8 mouse cellular contexts compared by ENCODE assay signal in the genomic region with DNA sequence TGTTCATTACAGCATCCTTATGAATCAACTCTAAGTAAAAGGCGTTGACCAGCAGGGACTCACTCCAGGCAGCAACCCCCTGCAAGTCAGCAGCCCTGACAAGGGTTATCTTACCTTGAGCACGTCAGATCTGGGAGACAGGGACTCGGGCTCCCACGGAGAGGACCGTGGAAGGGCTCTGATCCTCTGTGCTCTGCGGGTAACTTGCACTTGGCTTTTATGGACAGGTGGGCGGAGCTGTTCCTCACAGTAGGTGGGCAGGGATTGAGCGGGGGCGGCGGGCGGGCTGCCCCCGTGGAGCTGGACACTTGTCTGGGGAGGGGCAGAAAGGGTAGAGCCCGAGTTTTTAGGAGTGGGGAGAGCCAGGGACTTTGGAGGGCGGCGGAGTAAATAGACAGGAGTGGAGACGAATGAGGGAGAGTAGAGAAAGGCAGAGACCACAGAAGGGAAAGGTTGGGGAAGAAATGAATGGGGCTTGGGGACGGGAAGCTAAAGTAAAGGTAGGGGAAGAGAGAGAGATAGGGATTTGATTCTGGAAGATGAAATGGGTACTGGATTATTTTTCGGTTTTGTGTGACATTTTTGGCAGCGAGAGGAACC. TPM values are rescaled to one million over a fixed set of nuclear protein-coding genes. Genes with fewer than 3 reads are reported as not detected.
A peak's percentile ranks its signal among the peaks of the same experiment; 100 is the strongest.
DNase-seq lines count a peak whose midpoint lies in the region; ATAC-seq and TF ChIP-seq lines count a peak whose summit lies in the region.

A gene (minus strand): TSS at position 212 of the 600 bp plus-strand sequence.

- peak within 1 kb of the TSS; percentile 90 for H3K4me2 ChIP-seq in heart, embryonic 14.5 days (ENCODE audit: low read length)
- H3K4me2 ChIP-seq in neural tube, embryonic 12.5 days (replicated peaks), result peak within 1 kb of the TSS; percentile 73

- TF ChIP-seq CTCF in liver, adult 2 months (IDR thresholded peaks at IDR 0.05; ENCODE audit: low read depth, low read length), result no peak
- TF ChIP-seq CTCF in thymus, adult 2 months (IDR thresholded peaks at IDR 0.05; ENCODE audit: borderline replicate concordance, control insufficient read depth, extremely low read depth, insufficient read depth, low read length, poor library complexity), result no peak

- H3K4me3 ChIP-seq in liver, adult 2 months (ENCODE audit: insufficient read depth, low read depth, low read length), result peak within 1 kb of the TSS; percentile 20; the same call in 1 of the 2 replicates
- peak within 1 kb of the TSS; percentile 51 to 54 for H3K4me3 ChIP-seq in heart, embryonic 14.5 days (ENCODE audit: control insufficient read depth in 1 of 2, insufficient read depth in 1 of 2, low read depth in 1 of 2, low read length in 2 of 2)
- peak within 1 kb of the TSS; percentile 35 for H3K4me3 ChIP-seq in neural tube, embryonic 12.5 days
- H3K4me3 ChIP-seq in thymus, adult 2 months (ENCODE audit: control insufficient read depth, insufficient read depth, low read length), result no peak within 1 kb of the TSS

- H3K36me3 ChIP-seq in liver, adult 2 months (ENCODE audit: control insufficient read depth, insufficient read depth, low read length), result no peaks in the 10 kb centered on the region
- no peaks in the 10 kb centered on the region for H3K36me3 ChIP-seq in heart, embryonic 14.5 days (ENCODE audit: control insufficient read depth, insufficient read depth, low read length)
- H3K36me3 ChIP-seq in neural tube, embryonic 12.5 days, result no peaks in the 10 kb centered on the region
- H3K36me3 ChIP-seq in thymus, adult 2 months (ENCODE audit: control insufficient read depth, insufficient read depth, low read length), result no peaks in the 10 kb centered on the region

- no peaks in the 10 kb centered on the region for H3K9me3 ChIP-seq in heart, embryonic 14.5 days (ENCODE audit: control insufficient read depth, low read length)
- no peaks in the 10 kb centered on the region for H3K9me3 ChIP-seq in neural tube, embryonic 12.5 days

- peaks cover 7% of the 10 kb centered on the region; the same call in 1 of the 2 replicates for H3K27me3 ChIP-seq in liver, adult 2 months (ENCODE audit: control insufficient read depth, insufficient read depth, low read length)
- H3K27me3 ChIP-seq in heart, embryonic 14.5 days (ENCODE audit: control insufficient read depth, insufficient read depth, low read length), result no peaks in the 10 kb centered on the region
- H3K27me3 ChIP-seq in neural tube, embryonic 12.5 days (replicated peaks), result no peaks in the 10 kb centered on the region
- no peaks in the 10 kb centered on the region for H3K27me3 ChIP-seq in thymus, adult 2 months (ENCODE audit: control insufficient read depth, insufficient read depth, low read length)

- ATAC-seq in heart, embryonic 14.5 days (ENCODE audit: insufficient number of reproducible peaks, insufficient read depth, low FRiP score, low read depth), result no peak
- peak; percentile 48; the same call in 1 of the 2 replicates for ATAC-seq in neural tube, embryonic 12.5 days (ENCODE audit: low FRiP score, low read depth)

- DNase-seq in liver, adult 2 months (ENCODE audit: extremely low read depth, low read depth, low spot score), result no peak
- DNase-seq in liver, result no peak
- DNase-seq in embryo, embryonic 9.5 days (ENCODE audit: extremely low spot score), result peak; percentile 14
- peak; percentile 9 to 25 for DNase-seq in kidney, postnatal 4 days
- no peak for DNase-seq in spleen, adult 12 weeks (ENCODE audit: low spot score)
- DNase-seq in thymus, adult 2 months, result no peak

- no peaks in the 10 kb centered on the region for H3K4me1 ChIP-seq in liver, adult 2 months (ENCODE audit: control insufficient read depth, insufficient read depth, low read length)
- peaks cover 3 to 9% of the 10 kb centered on the region in 2 experiments; a peak in 2 of 4 replicates for H3K4me1 ChIP-seq in heart, embryonic 14.5 days (ENCODE audit: control insufficient read depth in 2 of 2, insufficient read depth in 2 of 2, low read length in 2 of 2)
- H3K4me1 ChIP-seq in neural tube, embryonic 12.5 days, result peaks cover 4% of the 10 kb centered on the region
- no peaks in the 10 kb centered on the region for H3K4me1 ChIP-seq in thymus, adult 2 months (replicated peaks; ENCODE audit: control insufficient read depth, insufficient read depth, low read length)

- no peak for TF ChIP-seq POLR2A in liver, adult 2 months (IDR thresholded peaks at IDR 0.05; ENCODE audit: extremely low read depth, insufficient read depth, low read length)
- TF ChIP-seq POLR2A in thymus, adult 2 months (IDR thresholded peaks at IDR 0.05; ENCODE audit: control insufficient read depth, extremely low read depth, insufficient read depth, low read length, poor library complexity), result no peak

- 5% methylated on average over 19 of the region's 19 CpGs for WGBS in liver, adult 2 months
- WGBS in heart, embryonic 14.5 days, result 2% methylated on average over 19 of the region's 19 CpGs
- WGBS in neural tube, embryonic 12.5 days, result 3% methylated on average over 19 of the region's 19 CpGs
- 9% methylated on average over 19 of the region's 19 CpGs for WGBS in thymus, adult 2 months

- H3K9ac ChIP-seq in liver, adult 2 months (ENCODE audit: low read depth, low read length), result no peak within 1 kb of the TSS
- H3K9ac ChIP-seq in heart, embryonic 14.5 days (ENCODE audit: low read length), result peak within 1 kb of the TSS; percentile 62
- peak within 1 kb of the TSS; percentile 48; the same call in 1 of the 2 replicates for H3K9ac ChIP-seq in neural tube, embryonic 12.5 days

- no peaks in the 10 kb centered on the region for H3K79me2 ChIP-seq in liver, adult 2 months (ENCODE audit: control insufficient read depth, insufficient read depth, low read length)

- H3K27ac ChIP-seq in liver, adult 2 months (replicated peaks; ENCODE audit: insufficient read depth, low read depth, low read length), result no peak within 1 kb of the TSS
- no peak within 1 kb of the TSS for H3K27ac ChIP-seq in heart, embryonic 14.5 days (replicated peaks in 1 of 2; ENCODE audit: control insufficient read depth in 1 of 2, insufficient read depth in 1 of 2, low read depth in 2 of 2, low read length in 2 of 2)
- H3K27ac ChIP-seq in neural tube, embryonic 12.5 days, result no peak within 1 kb of the TSS
- no peak within 1 kb of the TSS for H3K27ac ChIP-seq in thymus, adult 2 months (ENCODE audit: control insufficient read depth, insufficient read depth, low read length)

RNA-seq across cellular contexts. Expression of the gene that starts here (rescaled TPM):
- total RNA-seq in liver, adult 2 months (2014; rRNA removed), result 0.37 and 0.40 TPM in 2 replicates
- 0.06 and 0.10 TPM in 2 replicates for polyA plus RNA-seq in liver, adult 2 months (2012; rRNA removed)
- 1.6 and 2.3 TPM in 2 replicates for polyA plus RNA-seq in heart, embryonic 14.5 days (2014; fragmentation: Nextera tagmentation; extraction: Ambion mirVana)
- polyA plus RNA-seq in neural tube, embryonic 12.5 days (2016; fragmentation: Nextera tagmentation; extraction: Ambion mirVana), result 9.1 and 10.4 TPM in 2 replicates
- 0.20 and 0.26 TPM in 2 replicates for polyA plus RNA-seq in thymus, adult 2 months (2012; rRNA removed)

Comparison
In these comparisons a context has a peak if more than half of its experiments do, and no peak if none do; other contexts are left out.
1. DNase-seq: peak in embryo, embryonic 9.5 days (single experiment) and kidney, postnatal 4 days (2 of 2); none in liver, adult 2 months (single experiment), liver (single experiment), spleen, adult 12 weeks (single experiment) and thymus, adult 2 months (single experiment).